Mouse (Mus musculus): ENCODE data around the gene Lrrc20.
A peak's percentile ranks its signal among the peaks of the same experiment; 100 is the strongest.
"Not testable (repeated sequence)": the region's sequence is repeated elsewhere in the genome, so short reads cannot be mapped to it uniquely, and the experiment has no call there.

Lrrc20 gene

GRCm38 (mm10) chr10:61587241-61587849 is 111.7 kb downstream of the Lrrc20 start:
- DNase-seq, result no peak

GRCm38 (mm10) chr10:61597991-61598390 is 122.4 kb downstream of the Lrrc20 start:
- no peak for DNase-seq

DNA sequence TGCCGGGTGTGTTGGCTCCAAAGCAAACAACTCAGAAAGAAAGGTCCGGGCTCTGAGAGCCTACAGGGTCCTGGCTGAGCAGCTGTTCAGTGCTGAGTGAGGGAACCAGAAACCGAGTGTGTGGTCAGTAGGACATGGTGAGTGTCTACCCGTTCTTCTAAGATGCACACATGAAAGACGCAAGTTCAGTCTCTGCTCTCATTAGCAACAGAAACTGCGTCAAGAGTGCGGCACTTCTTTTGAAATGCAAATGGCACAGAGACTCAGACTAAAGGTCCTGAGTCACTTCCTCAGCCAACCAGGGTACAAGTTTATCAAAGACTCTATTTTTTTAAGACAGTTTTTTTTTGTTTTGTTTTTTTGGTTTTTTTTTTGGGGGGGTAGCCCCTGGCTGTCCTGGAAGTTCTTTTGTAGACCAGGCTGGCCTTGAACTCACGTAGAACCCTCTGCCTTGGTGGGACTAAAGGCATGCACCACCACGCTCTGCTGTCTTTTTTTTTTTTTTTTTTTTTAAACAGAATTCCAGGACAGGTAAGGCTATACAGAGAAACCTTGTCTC is 124.0 kb downstream of the Lrrc20 start:
- DNase-seq, result no peak

GRCm38 (mm10) chr10:61602283-61603033 is 126.9 kb downstream of the Lrrc20 start:
- peak; percentile 50 for DNase-seq

GRCm38 (mm10) chr10:61604376-61605065 is 128.9 kb downstream of the Lrrc20 start:
- DNase-seq, result no peak

- DNase-seq, result not testable (repeated sequence)
These were observed 129.8 kb downstream of the Lrrc20 start for GRCm38 (mm10) chr10:61605381-61605780.

GRCm38 (mm10) chr10:61605851-61606250 is 130.2 kb downstream of the Lrrc20 start:
- peak; percentile 54 for DNase-seq

GRCm38 (mm10) chr10:61608233-61608632 is 132.6 kb downstream of the Lrrc20 start:
- DNase-seq, result no peak

- no peak for DNase-seq
These were observed 135.1 kb downstream of the Lrrc20 start for GRCm38 (mm10) chr10:61610650-61611235.

- DNase-seq, result no peak
These were observed 138.7 kb downstream of the Lrrc20 start for GRCm38 (mm10) chr10:61614311-61614710.

- DNase-seq, result no peak
These were observed 142.9 kb downstream of the Lrrc20 start for GRCm38 (mm10) chr10:61618528-61618927.

DNA sequence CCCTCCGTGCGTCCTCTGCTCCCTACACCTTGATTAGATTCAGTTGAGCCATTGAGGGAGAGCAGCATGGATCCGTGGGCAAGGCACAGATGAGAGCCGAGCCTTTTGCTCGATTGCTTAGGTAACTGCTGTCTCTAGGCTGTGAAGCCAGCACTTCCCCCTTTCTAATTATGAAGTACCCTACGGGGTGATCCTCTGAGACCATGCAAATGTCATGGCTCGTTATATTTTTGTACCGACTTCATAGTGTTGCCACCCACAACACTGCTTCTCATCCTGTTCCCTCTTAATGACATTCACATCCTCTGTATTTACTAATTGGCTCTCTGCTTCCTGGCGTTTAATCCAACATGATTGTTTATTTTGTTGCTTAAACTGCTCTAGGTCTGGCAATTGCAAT is 146.1 kb downstream of the Lrrc20 start:
- DNase-seq, result no peak

DNA sequence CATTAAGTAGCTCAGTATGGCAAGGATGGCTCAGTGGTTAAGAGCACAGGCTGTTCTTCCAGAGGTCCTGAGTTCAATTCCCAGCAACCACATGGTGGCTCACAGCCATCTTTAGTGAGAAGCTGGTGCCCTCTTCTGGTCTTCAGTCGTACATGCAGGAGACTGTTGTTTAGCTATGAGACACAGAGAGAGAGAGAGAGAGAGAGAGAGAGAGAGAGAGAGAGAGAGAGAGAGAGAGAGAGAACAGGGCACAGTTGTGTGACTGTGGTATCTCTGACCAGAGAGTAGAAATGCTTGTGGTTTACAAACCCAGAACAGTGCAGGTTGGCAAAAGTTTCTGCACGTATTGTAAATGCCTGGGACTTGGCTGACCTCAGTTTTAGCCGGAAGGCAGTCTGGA is 148.3 kb downstream of the Lrrc20 start:
- DNase-seq, result not testable (repeated sequence)

- no peak for DNase-seq
These were observed 149.2 kb downstream of the Lrrc20 start for GRCm38 (mm10) chr10:61624771-61625170.

GRCm38 (mm10) chr10:61625381-61626257 is 150.0 kb downstream of the Lrrc20 start:
- no peak for DNase-seq

- no peak for DNase-seq
These were observed 150.9 kb downstream of the Lrrc20 start for GRCm38 (mm10) chr10:61626551-61626950.

DNA sequence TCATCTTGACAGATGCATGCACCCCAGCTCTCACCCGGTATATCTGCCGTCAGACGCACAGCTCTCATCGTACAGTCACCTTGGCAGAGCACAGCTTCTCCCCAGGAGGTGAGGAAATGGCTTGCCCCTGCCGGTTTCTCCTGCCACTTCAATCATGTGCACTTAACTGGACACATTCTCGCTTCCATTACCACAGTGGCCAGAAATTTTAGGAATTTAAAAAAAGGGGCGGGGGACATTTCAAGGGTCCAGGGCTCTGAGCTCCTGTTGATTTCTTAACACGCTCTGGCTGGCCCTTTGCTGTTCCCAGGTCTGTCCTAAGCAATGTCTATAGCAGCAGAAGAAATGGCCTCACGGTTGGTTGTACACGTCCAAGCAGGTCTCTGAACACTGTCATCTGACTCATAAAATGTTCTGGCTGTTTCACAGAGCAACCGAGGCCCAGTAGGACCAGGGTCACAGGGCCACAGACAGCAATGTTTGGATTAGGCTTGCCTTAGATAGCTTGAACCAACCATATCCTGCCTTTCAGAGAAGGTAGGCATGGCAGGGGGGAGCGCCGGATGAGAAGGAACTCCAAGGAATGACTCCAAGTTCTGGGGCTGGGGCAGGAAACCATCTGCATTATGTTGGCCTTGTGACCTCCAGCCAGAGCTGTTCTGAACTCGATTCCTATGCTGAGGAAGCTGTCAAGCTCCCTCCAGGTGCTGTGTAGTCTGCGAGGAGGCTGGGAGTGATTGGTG is 151.8 kb downstream of the Lrrc20 start:
- no peak for DNase-seq

DNA sequence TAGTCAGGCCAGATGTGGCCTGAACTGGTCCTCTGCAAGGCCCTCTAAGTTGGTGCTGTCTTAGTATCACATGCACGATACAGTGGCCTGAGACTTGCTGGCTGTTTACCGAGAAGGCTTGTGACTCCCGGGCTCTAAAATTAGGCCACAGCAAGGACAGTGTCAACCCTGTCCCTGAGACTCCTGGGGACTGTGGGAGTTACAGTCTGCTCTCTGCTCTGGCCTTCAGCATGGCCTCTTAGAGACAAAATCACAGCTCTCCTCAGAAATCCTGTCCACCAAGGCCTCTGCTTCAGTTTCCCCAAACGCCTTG is 152.3 kb downstream of the Lrrc20 start:
- no peak for DNase-seq

Measured in cerebellum, adult 9-10 months (tissue).